Mouse (Mus musculus): ENCODE measurements around the gene Edem3.

GRCm38 (mm10) chr1:151712664-151713063, 42.5 kb upstream of the Edem3 start:
- TF ChIP-seq POLR2A (IDR thresholded peaks at IDR 0.05; ENCODE audit: extremely low read depth, insufficient read depth, low read length): no peak
- TF ChIP-seq CTCF (IDR thresholded peaks at IDR 0.05; ENCODE audit: extremely low read depth, insufficient read depth, low read length): no peak

All from cortical plate, adult 2 months (tissue).